Mouse (Mus musculus): ENCODE measurements around the gene Bap1.

Bap1 gene

DNA sequence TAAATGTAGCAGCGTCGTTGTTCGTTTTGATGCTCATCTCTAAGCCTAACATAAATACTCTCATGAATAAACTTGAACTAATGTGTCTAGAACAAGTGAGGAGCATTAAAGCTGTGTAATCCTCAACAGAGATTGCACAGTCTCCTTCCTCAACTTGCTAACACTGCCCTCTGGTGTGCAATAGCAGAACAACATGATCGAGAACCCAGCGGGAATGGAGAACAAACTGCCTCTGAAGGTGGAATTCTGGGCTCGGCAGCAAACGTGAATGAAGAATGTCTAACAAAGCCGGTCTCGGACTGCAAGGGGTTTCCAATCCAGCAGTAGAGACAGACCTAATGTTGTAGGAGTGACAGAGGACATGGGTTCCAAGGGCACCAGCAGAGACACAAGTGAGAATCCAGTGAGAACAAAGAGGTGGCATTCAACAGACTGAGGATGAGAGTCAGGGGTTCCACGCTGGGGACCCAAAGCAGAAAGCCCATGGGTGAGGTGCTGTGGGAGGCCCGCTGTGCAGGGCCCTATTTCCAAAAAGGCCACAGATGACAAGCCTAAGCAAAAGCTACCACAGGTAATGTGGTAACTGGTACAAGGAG, 17.2 kb upstream of the Bap1 start:
- peak; percentile 88 to 89 for DNase-seq

- no peak for DNase-seq
These were observed 14.0 kb upstream of the Bap1 start for GRCm38 (mm10) chr14:31237101-31237882.

DNA sequence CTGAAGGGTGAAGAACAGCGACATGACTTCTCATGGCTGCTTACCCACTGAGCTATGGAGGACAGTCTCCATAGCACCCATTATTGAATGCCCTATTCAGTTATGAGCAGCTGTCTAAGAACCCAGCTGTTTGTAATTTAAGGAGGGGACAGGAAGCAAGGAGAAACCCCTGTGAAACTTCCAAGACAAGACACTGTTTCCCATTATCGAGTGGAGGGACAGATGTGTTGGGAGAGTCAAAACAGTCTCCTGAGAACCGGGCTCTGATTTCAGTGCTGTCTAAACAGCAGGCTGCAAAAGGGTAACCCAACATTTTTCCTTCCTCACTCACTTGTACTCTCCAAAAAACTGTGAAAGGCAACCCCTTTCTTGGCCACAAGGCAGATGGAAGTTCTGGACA, 10.7 kb upstream of the Bap1 start:
- DNase-seq = no peak

DNA sequence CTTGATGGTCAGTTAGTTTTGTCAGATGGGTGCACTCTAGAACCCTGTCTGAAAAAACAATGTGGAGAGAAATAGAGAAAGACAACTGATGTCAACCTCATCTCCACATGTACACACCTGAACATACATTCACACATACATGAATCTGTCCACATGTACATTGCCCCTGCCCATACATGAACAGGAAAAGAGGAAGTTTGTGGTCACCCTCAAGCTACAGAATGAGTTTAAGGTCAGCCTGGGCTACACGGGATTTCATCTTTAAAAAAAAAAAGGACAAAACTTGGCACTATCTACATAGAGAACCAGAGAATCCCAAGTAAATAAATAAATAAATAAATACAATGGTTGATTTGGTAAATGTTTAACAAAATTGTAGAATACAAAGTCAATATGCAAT, 6.5 kb upstream of the Bap1 start:
- no peak for DNase-seq

- DNase-seq = no peak
These were observed 5.3 kb upstream of the Bap1 start for GRCm38 (mm10) chr14:31245946-31246345.

DNA sequence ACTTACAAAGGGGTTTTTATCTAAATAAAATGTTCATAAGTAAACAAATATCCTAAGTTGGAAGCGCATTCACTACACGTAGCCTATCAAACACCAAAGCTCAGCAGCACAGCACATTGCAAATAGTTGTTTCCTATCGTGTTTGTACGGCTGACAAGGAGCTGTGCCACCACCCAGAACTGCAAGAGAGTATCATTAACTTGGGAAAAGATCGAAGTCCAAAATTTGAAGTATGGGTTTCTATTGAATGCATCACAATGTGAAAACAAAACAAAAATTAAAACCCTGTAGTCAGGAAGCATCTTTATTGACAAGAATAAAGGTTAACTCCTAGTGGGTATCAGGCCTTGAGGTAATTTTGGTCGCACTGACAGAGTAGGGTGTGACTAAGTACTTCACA, 2.9 kb upstream of the Bap1 start:
- no peak for DNase-seq

DNA sequence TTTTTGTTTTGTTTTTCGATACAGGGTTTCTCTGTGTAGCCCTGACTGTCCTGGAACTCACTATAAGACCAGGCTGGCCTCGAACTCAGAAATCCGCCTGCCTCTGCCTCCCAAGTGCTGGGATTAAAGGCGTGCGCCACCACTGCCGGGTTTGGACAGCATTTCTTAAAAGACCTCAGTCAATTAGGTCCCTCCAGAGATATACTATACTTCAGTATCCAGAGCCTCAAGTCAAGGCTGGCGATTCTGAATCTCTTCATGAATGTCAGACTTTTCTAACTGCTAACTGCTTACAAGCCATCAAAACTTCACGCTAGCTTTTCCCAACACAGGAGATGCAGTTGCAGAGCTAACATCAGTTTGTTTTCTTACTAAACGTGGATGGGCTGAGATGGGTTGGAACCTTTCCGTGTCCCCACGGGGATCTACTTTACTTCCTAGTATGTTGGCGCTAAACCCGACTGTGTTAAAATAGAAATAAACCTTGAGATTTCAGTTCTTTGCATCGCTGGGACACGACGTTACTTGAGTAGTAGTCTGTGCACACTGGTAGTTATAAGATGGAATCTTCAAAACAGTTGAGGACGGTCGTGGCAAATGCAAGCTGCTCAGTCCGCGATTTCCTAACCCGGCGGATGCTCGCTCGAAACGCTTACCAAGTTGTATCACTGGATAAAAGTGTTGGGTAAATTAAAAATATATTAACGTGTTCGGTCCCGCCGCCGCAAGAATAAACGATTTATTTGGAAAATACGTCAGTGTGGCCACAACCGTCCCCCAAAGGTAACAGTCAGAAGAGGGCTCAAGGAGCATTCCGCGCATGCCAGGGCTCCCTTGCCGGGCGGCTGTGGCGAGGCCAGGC, 797 bp upstream of the Bap1 start:
- no peak for DNase-seq

- DNase-seq = no peak
These were observed 376 bp downstream of the Bap1 start for GRCm38 (mm10) chr14:31251626-31252025.

DNA sequence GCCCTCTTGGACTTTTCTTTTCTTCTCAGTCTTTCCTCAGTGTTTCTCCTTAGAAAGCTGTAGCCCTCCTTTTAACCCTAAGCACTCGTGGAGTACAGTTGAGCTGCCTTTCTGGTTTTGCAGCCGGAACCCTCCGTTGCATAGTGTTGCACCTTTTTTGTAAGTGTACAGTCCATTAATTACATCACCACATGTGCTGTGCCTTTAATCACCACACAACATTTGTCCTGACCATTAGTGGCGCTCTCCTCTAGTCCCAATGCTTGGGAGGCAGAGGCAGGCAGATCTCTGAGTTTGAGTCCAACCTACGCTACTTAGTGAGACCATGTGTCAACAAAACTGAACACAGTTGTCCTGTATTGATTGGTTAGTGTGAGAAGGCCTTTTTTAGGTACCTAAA, 841 bp downstream of the Bap1 start:
- no peak for DNase-seq

GRCm38 (mm10) chr14:31258476-31259050, 7.3 kb downstream of the Bap1 start:
- DNase-seq = no peak

- DNase-seq = no peak
These were observed 9.1 kb downstream of the Bap1 start for GRCm38 (mm10) chr14:31260374-31260773.

GRCm38 (mm10) chr14:31260932-31261331, 9.7 kb downstream of the Bap1 start:
- no peak for DNase-seq

DNA sequence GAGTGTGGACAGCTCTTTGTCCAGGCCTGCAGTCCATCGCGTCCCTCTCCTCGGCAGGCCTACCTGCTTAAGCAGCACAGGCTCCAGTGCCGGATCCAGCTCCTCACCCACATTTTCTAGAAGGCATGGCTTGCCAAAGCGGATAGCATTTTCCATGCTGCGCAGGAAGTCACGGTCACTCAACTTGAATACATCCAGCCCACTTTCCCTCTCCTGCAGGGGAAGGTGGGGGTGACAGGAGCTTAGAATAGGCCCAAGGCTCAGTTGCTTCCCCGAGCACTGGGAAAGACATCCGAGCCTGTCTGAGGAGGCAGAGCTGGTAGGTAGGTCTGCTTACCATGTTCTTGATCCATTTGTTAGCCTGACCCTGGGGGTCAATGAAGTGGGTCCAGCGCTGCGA, 16.4 kb downstream of the Bap1 start:
- DNase-seq = no peak

- no peak for DNase-seq
These were observed 17.2 kb downstream of the Bap1 start for GRCm38 (mm10) chr14:31268301-31269001.

- DNase-seq = no peak
These were observed 18.3 kb downstream of the Bap1 start for GRCm38 (mm10) chr14:31269456-31270100.

- DNase-seq = no peak
These were observed 19.9 kb downstream of the Bap1 start for GRCm38 (mm10) chr14:31271121-31271520.

GRCm38 (mm10) chr14:31272164-31272563, 20.9 kb downstream of the Bap1 start:
- DNase-seq = peak; percentile 75 to 83

- no peak for DNase-seq
These were observed 34.5 kb downstream of the Bap1 start for GRCm38 (mm10) chr14:31285728-31286127.

All from cerebellum, adult 18-20 months (tissue).